Mouse (Mus musculus) megakaryocyte, embryonic 14.5 days (primary cell): ENCODE measurements at regions not wholly inside any gene's neighbourhood (a gene's known extent, or its start where the extent isn't known, plus 50 kb on each side); places are given as distances from the start of the nearest gene placed in this dataset.

ENCODE experiments used
- FLI1 ChIP-seq: IDR thresholded peaks from 2 replicates; pipeline ENCODE4 v1.6.1; 2012; ENCODE audit warnings: low read length, inconsistent platforms, mixed read lengths
- GATA1 ChIP-seq: IDR thresholded peaks from 3 replicates; pipeline ENCODE4 v1.6.1; 2012; ENCODE audit warnings: mixed read lengths, low read length, inconsistent platforms, borderline replicate concordance

- TF ChIP-seq GATA1 (no peak), FLI1 (no peak)
Observed at GRCm38 (mm10) chr15:27246302-27246701, 220.2 kb upstream of the Ank start.
